Mouse (Mus musculus) gastrocnemius, postnatal 25 days (tissue): ENCODE measurements around the gene Hamp. TPM values are rescaled to one million over a fixed set of nuclear protein-coding genes. Genes with fewer than 3 reads are reported as not detected.

Experiments
- DNase-seq: peaks from one replicate; pipeline ENCODE4 v3.0.0; 2022
- long read RNA-seq, 2 experiments: library from polyadenylated mRNA; stranded (forward); transcript quantifications; one replicate each; pipeline ENCODE4 v2.0.0; 2021
- total RNA-seq, 2 experiments: library from RNA; stranded (reverse); gene quantifications; 1 replicate in 1 of 2; 2 replicates in 1 of 2; pipeline ENCODE4 v1.2.3; 2021

The Hamp gene
- not detected for total RNA-seq
- long read RNA-seq, experiment 1 = 0 reads
- long read RNA-seq, experiment 2 = 0 reads

DNA sequence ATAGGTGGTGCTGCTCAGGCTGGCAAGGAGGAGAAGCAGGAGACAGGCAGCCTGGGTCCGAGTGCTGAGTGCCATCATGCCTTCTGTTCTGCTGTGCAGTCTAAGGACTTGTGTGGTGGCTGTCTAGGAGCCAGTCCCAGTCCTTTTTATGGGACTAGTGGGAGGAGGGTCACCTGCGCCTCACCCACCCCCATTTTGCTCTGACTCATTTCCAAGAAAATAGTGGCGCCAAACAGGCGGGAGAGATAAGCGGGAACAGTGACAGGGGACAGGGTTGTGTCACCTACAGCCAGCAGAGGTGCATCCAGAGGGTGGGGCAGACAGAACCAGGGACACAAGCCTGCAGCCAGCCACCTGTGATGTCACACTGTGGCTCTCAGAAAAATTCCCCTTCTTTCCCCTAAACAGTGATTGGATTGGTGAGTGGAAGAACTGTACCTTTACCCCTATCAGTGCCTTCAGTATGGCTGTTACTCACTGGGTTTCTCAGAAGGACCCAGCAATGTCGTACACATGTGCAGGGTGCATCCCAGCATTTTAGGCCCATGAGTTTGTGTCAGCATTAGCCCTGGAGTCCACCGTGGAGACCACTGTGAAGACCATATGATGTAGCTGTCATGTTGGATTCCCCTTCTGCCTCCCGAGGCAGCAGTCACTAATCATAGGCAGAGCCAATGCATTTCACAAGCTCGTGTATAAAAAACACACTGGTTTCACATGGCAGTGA, at the start of gene Hamp:
Hamp (minus strand) TSS at position 124 of the 727 bp plus-strand sequence.
- DNase-seq = no peak

DNA sequence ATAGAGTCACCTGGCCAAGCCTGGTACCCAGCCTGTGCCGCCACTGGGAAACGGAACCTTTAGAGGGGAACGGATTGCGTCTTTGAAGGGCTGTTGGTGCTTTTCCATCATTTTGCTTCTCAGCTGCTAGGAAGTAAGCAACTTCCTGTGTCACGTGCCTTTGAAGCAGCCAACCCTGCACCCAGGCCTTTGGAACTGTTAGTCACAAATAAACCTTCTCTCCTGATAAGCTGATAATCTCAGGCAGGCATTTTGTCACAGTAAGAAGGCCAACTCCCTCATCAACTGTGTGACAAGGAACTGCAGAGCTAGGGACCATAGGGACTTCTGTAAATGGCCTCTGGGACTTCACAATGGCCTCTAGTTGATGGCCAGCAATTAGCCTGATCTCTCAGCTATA, 48.3 kb upstream of the Hamp start:
- no peak for DNase-seq

GRCm38 (mm10) chr7:30988519-30989162, 44.8 kb upstream of the Hamp start:
- DNase-seq = no peak

DNA sequence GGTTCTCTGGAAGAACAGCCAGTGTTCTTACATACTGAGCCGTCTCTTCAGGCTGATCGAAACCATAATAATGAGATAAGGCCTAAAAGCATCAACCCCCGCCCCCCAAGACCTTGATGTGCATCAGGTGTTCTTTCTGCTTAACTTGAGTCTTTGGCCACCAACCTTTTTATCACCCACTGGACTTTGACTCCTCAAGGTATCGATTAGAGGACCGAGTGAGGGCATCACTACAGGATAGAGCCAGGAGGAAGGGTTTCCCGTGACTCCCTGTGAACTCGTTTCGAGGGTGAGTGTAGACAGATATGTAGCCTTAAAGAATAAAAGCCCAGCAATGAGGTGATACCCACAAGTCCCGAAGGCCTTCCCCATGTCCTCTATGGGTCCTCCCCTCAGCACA, 41.5 kb upstream of the Hamp start:
- no peak for DNase-seq

DNA sequence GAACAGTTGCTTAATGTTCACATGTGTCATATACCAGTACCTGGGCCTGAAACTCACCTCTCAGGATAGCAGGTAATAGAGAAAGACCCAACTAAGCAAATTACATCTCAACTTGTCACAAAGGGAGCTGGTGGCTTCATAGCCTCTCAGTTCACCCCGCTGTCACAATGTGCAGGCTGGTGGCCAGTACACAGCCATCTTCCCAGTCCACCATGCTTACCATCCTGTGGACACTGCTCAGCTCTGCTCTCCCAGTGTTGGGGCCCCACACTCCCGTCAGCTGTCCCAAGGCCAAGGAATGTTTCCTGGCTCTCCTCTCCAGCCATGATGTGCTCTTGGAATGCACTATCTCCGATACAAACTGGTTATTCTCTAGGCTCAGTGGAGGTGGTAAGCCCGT, 37.9 kb upstream of the Hamp start:
- no peak for DNase-seq

GRCm38 (mm10) chr7:30973501-30974289, 29.9 kb upstream of the Hamp start, which contains the start of gene Fam187b:
TSS of gene Fam187b (plus strand) at chr7:30973790.
- DNase-seq = peak; percentile 73

- no peak for DNase-seq
These were observed 29.3 kb upstream of the Hamp start, which contains the start of gene Lsr for GRCm38 (mm10) chr7:30973251-30973500. TSS of gene Lsr (minus strand) at chr7:30973464.

DNA sequence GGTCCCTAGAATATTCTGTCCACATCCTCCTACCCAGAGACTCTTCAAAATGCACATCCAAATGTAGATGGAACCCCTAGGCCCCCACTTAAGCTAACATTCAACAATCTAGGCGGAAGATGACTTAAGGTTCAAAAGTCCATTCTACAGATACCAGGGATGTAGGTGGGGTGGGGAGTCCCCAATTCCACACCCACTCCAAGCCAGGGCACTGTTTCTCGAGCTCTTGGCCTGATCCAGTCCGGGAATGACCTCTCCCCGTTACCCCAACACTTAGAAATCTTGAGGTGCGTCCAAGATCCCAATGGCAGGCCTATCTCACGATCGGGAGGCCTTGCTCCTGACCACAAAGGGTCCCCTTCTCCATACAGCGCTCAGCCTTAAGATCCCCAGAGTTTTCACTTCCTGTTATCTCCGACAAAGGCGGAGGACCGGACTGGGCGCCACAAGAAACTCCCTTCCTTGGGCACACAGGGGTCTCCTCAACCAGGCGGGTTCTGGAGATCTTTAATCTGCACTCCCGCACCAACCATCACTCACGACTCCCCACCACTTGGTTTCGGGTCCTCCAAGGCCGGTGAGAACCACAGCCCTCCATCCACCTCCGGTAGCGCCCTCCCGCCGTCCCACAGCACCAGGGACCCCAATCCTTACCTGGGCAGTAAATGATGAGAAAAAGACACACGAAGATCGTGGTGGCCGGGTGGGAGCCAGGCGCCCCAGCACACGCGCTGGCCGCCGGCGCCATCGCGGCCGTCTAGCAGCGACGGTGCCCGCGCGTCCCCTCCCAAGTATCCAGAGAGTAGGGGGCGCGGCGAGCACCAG, 28.8 kb upstream of the Hamp start:
- no peak for DNase-seq

DNA sequence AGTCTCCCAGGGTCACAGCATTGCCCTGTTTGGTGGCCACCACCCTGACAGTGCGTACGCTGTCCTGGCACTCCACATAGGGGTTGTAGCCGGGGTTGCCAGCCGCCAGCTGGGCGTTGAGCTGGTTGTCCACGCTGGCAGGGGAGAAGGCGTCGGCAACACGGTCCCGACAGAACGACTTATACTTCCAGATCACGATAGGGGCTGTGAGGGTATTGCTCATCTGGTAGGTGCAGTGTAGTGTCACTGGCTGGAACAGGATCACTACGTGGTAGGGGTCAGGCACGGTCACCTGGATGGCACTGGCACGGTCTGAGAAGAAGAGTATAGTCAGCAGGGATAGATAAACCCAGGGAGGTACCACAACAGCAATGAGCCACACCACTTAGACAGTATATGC, 28.1 kb upstream of the Hamp start:
- no peak for DNase-seq

DNA sequence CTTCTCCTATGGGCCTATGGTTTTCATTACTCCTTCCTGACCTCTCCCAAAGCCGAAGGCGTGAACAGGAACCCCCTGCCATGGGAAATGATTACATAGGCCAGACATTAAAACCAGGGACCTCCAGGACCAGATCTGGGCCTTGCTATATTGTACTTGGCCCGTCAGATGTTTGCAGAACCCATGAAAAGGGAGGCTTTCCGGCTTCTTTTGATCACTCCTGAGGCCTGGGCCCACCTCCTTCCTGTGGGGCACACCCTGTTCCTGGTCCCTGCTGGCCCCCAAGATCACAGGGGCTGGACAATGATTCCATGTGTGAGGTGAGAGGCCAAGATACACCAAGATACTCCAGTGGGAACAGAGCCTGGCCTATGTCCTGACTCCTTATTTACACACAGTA, 25.3 kb upstream of the Hamp start:
- DNase-seq = no peak

DNA sequence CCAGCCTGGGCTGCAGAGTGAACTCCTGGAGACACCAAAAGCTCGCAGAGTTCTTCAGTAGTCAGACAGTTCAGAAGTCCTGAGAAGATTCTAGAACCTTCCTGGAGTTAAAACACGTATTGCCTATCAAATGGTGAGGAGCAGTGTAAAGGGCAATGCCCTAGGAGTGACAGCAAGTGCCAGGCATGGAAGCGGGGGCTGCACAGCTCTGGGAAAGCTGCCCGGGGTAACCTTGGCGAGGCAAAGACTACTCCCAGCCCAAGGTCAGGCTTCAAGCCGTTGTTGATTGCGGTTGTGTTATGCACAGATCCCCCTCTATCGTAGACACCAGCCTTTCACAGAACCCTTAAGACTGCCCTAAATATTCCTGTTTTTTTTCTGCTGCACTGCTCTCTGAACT, 24.8 kb upstream of the Hamp start:
- DNase-seq = no peak

- no peak for DNase-seq
These were observed 22.8 kb upstream of the Hamp start for GRCm38 (mm10) chr7:30966657-30967056.

GRCm38 (mm10) chr7:30965677-30966076, 21.8 kb upstream of the Hamp start:
- DNase-seq = no peak

DNA sequence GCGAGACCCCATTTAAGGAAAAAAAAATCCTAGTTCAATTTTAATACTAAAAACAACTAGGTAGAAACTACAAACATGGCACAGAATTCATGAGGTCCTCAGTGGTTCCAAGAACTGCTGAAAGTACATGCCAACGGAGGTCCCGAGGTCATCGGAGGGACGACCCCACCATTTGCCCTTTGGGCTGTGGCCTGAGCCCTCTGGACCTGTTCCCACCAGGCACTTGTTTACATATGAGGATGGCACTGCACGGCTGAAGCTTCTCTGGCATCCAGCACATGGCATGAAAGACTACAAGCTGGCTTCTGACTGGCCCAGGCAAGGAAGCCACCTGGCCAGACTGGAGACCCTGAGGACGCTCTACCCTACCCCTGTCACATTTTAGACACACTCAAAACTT, 20.5 kb upstream of the Hamp start:
- DNase-seq = no peak

GRCm38 (mm10) chr7:30962862-30963261, 19.0 kb upstream of the Hamp start:
- DNase-seq = no peak

DNA sequence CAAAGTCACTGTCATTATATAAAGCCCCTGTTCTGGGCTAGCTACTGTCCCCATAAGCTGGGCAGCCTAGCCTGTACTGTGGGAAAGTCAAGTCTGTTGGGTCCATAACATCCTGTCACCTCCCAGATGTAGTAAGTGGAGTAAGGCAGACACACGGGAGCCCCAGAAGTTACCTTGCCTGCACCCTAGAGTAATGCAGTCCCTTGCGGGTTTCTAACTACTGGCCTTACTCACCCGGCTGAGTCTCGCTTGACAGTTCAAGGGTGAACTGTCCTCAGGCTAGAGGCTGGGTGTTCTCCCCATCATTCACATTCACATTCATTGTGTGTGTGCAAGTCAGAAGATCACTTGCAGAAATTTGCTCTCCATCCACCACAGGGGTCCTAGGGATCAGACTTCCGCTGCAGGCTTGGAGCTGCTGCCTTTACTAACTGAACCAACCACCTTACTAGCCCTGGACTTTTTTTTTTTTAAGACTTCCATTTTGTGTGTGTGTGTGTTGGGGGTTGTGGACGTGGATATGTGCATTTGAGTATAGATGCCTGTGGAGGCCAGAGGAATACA, 16.0 kb upstream of the Hamp start:
- DNase-seq = no peak

DNA sequence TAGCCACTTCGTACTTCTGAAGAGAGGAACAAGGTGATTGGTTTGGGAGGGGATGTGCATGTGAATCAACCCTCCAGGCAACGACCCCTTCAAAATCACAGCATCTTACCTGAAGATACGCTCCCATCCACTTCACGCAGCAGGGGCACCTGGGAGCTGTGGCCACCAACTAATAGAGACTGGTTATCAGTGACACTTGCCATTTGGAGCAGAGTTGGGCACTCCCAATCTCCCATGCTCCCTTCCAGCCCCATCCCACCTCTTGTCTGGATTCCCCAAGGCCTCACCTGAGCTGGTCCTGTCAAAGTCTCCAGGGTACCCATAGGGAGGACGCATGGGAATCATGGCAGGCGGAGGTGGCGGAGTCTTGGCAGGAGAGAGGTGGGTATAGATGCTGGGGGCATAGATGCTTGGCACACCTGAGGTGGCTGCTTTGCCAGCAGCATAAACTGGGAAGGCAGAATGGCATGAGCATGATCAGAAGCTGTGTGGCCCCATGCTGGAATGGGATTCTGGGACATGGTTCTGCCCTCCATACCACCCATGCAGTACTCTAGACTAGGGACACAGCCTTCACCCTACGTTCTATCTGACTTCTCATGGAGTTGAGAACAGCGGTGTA, 15.1 kb upstream of the Hamp start:
- no peak for DNase-seq

DNA sequence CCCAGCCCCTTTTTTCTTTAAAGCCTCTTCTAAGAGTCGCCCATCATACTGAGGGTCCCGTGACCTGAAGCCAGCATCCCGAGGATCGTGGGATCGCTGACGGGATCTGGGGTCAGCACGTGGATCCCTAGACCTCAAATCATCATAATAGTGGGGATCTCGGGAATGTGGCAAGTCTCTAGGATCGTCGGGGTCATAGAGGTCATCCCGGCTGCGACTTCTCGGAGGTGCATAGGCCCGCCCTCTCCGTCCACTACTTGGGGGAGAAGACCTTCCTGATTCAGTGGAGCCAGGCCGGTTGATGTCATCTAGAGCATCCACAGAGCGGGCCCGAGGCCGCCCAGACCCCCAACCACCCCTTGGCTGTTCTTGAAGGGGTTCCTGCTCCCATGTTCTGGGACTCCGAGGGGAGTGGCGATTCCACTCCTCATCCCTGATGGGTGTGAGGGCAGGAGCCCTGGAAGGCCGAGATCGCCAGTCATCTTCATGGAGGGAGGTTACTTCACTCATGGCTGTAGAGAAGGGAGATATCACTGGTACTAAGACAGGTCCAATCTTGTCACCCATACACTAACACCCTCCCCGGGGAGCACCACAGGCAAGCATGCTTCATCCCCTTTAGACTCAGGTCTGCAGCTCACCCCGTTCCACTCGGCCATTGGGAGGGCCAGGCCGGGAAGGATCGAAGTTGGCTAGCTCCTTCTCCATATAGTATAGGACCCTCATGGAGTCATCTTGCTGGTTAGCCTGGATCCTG, 14.5 kb upstream of the Hamp start:
- no peak for DNase-seq

DNA sequence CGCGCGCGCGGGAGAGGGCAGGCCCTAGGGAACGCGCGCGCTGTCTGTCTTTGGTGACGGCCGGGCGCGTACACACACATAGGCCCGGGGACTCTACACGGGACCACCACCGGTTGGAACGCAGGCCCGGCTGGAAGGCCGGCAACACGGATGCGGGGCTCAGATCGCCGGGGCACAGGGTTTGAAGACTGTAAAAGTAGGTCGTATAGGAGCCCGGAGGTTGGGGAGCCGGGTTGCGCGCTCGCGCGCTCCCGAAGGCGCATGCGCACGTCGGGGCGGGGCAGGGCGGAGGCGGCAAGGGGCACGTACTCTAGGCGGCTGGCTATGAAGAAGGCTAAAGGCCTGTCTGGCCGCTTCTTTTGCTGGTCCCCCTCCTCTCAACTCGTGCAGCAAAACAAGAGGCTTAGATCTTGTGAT, 13.5 kb upstream of the Hamp start:
- DNase-seq = peak; percentile 93

GRCm38 (mm10) chr7:30956756-30957366, 13.0 kb upstream of the Hamp start, which contains the start of gene Usf2:
TSS of gene Usf2 (minus strand) at chr7:30956803.
- peak; percentile 83 for DNase-seq
